Comparison of ENCODE assay signal across 9 mouse cellular contexts in the genomic region with DNA sequence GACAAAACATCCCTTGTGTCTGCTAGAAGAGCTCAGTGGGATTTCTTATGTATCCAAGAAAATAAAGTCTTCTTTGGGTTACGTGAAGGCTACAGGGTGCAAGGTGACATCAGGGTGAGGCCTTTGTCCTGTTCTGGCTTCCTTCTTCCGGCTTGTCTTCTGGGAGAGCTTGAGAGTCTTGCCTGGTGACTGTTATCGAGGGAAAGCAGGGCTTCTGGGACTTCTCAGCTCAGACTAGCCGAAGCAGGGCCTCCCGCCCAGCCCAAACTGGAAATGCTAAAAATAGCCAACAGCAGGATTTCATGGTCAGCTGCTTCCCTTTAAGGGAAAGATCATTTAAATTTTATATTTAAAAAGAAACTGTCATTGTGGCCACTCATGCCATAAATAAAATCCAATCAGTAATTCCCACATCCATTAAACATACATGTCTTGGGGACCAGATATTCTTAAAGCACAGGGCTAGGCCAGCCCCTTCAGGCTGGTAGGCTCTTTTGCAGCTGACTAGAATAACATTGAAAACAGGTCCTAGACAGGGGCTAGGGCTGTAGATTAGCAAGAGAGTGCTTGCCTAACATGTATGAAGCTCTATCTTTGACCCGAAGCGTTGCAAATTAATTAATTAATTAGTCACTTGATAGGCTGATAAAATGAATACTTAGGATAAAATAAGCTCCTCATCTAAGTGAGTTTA.
DNase-seq lines count a peak whose midpoint lies in the region; ATAC-seq and TF ChIP-seq lines count a peak whose summit lies in the region.
"Had no signal": no experiment of that assay in that cellular context is flagged by ENCODE, and none has a peak within 500 bp of the region (broad histone marks: within the 10 kb centered on the region; RNA-seq: fewer than 3 reads in every experiment).

No protein-coding gene starts in this region.

- peak; percentile 47 for DNase-seq in limb, embryonic 14.5 days (ENCODE audit: low spot score)
- no peak for DNase-seq in limb, embryonic 10.5 days (ENCODE audit: low spot score)
- DNase-seq in kidney, postnatal 4 days, result peak; percentile 55 to 68
- DNase-seq in cerebellum, adult 9-11 months, result no peak
- no peak for DNase-seq in cerebellum, adult 18-20 months
- DNase-seq: layer of hippocampus, postnatal 36 days had no signal

- no peaks in the 10 kb centered on the region for H3K9me3 ChIP-seq in limb, embryonic 14.5 days (ENCODE audit: control insufficient read depth, low read length)
- H3K9me3 ChIP-seq in limb, embryonic 10.5 days (replicated peaks), result no peaks in the 10 kb centered on the region
- H3K9me3 ChIP-seq in embryonic facial prominence, embryonic 12.5 days, result no peaks in the 10 kb centered on the region
- no peaks in the 10 kb centered on the region for H3K9me3 ChIP-seq in heart, embryonic 14.5 days (ENCODE audit: control insufficient read depth, low read length)

- no peak overlapping the region for H3K4me3 ChIP-seq in limb, embryonic 14.5 days (replicated peaks; ENCODE audit: low read length)
- no peak overlapping the region for H3K4me3 ChIP-seq in limb, embryonic 10.5 days
- H3K4me3 ChIP-seq in embryonic facial prominence, embryonic 12.5 days, result no peak overlapping the region
- H3K4me3 ChIP-seq in heart, embryonic 14.5 days (ENCODE audit: control insufficient read depth in 1 of 2, insufficient read depth in 1 of 2, low read depth in 1 of 2, low read length in 2 of 2), result no peak overlapping the region

- H3K9ac ChIP-seq in limb, embryonic 14.5 days (ENCODE audit: low read depth, low read length, severe bottlenecking), result no peak overlapping the region
- H3K9ac ChIP-seq in embryonic facial prominence, embryonic 12.5 days, result no peak overlapping the region
- H3K9ac ChIP-seq in heart, embryonic 14.5 days (ENCODE audit: low read length), result no peak overlapping the region

- no peak for TF ChIP-seq POLR2A in limb, embryonic 14.5 days (IDR thresholded peaks at IDR 0.05; ENCODE audit: borderline replicate concordance, extremely low read depth, insufficient read depth, insufficient read length)

- WGBS in limb, embryonic 14.5 days, result 59% methylated on average over 7 of the region's 7 CpGs
- 77% methylated on average over 7 of the region's 7 CpGs for WGBS in limb, embryonic 10.5 days
- 56% methylated on average over 7 of the region's 7 CpGs for WGBS in embryonic facial prominence, embryonic 12.5 days
- 4% methylated on average over 7 of the region's 7 CpGs for WGBS in heart, embryonic 14.5 days

- no peak overlapping the region for H3K4me2 ChIP-seq in limb, embryonic 14.5 days (replicated peaks; ENCODE audit: low read depth, low read length, severe bottlenecking)
- H3K4me2 ChIP-seq in embryonic facial prominence, embryonic 12.5 days (replicated peaks), result no peak overlapping the region
- H3K4me2 ChIP-seq in heart, embryonic 14.5 days (ENCODE audit: low read length), result no peak overlapping the region

- H3K4me1 ChIP-seq in limb, embryonic 14.5 days (ENCODE audit: control insufficient read depth, insufficient read depth, low read length), result no peaks in the 10 kb centered on the region
- no peaks in the 10 kb centered on the region for H3K4me1 ChIP-seq in limb, embryonic 10.5 days
- peaks cover 7% of the 10 kb centered on the region; the same call in 1 of the 2 replicates for H3K4me1 ChIP-seq in embryonic facial prominence, embryonic 12.5 days
- peaks cover 7 to 11% of the 10 kb centered on the region in 2 experiments for H3K4me1 ChIP-seq in heart, embryonic 14.5 days (ENCODE audit: control insufficient read depth in 2 of 2, insufficient read depth in 2 of 2, low read length in 2 of 2)

- no peak overlapping the region for H3K27ac ChIP-seq in limb, embryonic 14.5 days (replicated peaks; ENCODE audit: low read depth, low read length)
- no peak overlapping the region for H3K27ac ChIP-seq in limb, embryonic 10.5 days
- H3K27ac ChIP-seq in embryonic facial prominence, embryonic 12.5 days, result peak overlapping the region; percentile 63; the same call in 1 of the 2 replicates
- H3K27ac ChIP-seq in heart, embryonic 14.5 days (replicated peaks in 1 of 2; ENCODE audit: control insufficient read depth in 1 of 2, insufficient read depth in 1 of 2, low read depth in 2 of 2, low read length in 2 of 2), result peak overlapping the region; percentile 88 to 91

- no peak for ATAC-seq in limb, embryonic 14.5 days (ENCODE audit: low FRiP score, low read depth)
- ATAC-seq in embryonic facial prominence, embryonic 12.5 days (ENCODE audit: insufficient number of reproducible peaks, insufficient read depth, low FRiP score, low TSS enrichment), result no peak
- ATAC-seq in heart, embryonic 14.5 days (ENCODE audit: insufficient number of reproducible peaks, insufficient read depth, low FRiP score, low read depth), result peak; percentile 76
- no peak for ATAC-seq in megakaryocyte progenitor cell, adult 5-6 weeks (replicated peaks; ENCODE audit: poor library complexity)

- no peaks in the 10 kb centered on the region for H3K27me3 ChIP-seq in limb, embryonic 14.5 days (ENCODE audit: control insufficient read depth, insufficient read depth, low read length)
- no peaks in the 10 kb centered on the region for H3K27me3 ChIP-seq in limb, embryonic 10.5 days (ENCODE audit: low read depth, poor library complexity, severe bottlenecking)
- H3K27me3 ChIP-seq in embryonic facial prominence, embryonic 12.5 days, result no peaks in the 10 kb centered on the region
- H3K27me3 ChIP-seq in heart, embryonic 14.5 days (ENCODE audit: control insufficient read depth, insufficient read depth, low read length), result no peaks in the 10 kb centered on the region

- H3K36me3 ChIP-seq in limb, embryonic 14.5 days (ENCODE audit: control insufficient read depth, insufficient read depth, low read length), result no peaks in the 10 kb centered on the region
- no peaks in the 10 kb centered on the region for H3K36me3 ChIP-seq in limb, embryonic 10.5 days
- no peaks in the 10 kb centered on the region for H3K36me3 ChIP-seq in embryonic facial prominence, embryonic 12.5 days
- H3K36me3 ChIP-seq in heart, embryonic 14.5 days (ENCODE audit: control insufficient read depth, insufficient read depth, low read length), result no peaks in the 10 kb centered on the region

Comparison
In these comparisons a context has a peak if more than half of its experiments do, and no peak if none do; other contexts are left out.
1. DNase-seq: peak in limb, embryonic 14.5 days (single experiment) and kidney, postnatal 4 days (2 of 2); none in limb, embryonic 10.5 days (single experiment), cerebellum, adult 9-11 months (single experiment) and cerebellum, adult 18-20 months (0 of 2).
2. H3K27ac ChIP-seq: peak in embryonic facial prominence, embryonic 12.5 days (single experiment) and heart, embryonic 14.5 days (2 of 2); none in limb, embryonic 14.5 days (single experiment) and limb, embryonic 10.5 days (single experiment).